Mouse (Mus musculus): ENCODE results near the gene Slc5a4a.

Slc5a4a gene

DNA sequence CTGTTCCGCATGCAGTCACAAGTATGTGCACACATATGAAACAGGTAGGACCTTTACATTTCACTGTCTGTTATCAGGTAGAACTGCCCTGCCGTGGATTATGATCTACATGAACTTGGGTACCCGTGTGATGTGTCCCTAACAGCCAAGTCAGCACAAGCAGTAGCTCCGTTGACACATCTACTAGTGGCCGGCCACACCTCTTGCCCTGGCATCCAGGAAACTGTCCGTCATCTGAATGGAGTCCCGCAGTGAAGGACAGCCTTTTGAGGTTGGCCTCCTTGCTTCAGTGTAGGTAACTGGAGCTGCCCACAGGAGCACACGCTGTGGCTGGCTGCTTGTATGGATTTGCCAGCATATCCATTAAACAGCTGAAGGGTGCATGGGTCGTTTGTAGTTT is 71.0 kb downstream of the Slc5a4a start:
- no peak for DNase-seq (ENCODE audit: low spot score)

- DNase-seq (ENCODE audit: low spot score), result no peak
Observed at GRCm38 (mm10) chr10:76225944-76226343, 78.7 kb downstream of the Slc5a4a start.

DNA sequence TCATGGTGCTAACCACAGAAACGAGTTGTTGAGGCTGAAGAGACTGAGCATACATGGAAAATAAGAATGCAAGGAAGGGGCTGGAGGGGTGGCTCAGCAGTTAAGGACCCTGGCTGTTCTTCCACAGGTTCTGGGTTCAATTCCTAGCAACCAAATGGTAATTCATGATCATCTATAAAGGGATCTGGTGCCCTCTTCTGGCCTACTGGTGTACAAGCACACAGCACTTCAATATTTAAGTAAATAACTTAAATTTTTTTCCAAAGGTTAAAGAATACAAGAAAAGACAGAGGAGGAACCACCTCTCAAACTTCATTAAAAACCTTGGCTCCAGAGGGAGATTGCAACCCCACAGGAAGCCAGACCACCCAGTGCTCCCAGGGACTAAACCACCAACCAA is 82.4 kb downstream of the Slc5a4a start:
- no peak for DNase-seq (ENCODE audit: low spot score)

DNA sequence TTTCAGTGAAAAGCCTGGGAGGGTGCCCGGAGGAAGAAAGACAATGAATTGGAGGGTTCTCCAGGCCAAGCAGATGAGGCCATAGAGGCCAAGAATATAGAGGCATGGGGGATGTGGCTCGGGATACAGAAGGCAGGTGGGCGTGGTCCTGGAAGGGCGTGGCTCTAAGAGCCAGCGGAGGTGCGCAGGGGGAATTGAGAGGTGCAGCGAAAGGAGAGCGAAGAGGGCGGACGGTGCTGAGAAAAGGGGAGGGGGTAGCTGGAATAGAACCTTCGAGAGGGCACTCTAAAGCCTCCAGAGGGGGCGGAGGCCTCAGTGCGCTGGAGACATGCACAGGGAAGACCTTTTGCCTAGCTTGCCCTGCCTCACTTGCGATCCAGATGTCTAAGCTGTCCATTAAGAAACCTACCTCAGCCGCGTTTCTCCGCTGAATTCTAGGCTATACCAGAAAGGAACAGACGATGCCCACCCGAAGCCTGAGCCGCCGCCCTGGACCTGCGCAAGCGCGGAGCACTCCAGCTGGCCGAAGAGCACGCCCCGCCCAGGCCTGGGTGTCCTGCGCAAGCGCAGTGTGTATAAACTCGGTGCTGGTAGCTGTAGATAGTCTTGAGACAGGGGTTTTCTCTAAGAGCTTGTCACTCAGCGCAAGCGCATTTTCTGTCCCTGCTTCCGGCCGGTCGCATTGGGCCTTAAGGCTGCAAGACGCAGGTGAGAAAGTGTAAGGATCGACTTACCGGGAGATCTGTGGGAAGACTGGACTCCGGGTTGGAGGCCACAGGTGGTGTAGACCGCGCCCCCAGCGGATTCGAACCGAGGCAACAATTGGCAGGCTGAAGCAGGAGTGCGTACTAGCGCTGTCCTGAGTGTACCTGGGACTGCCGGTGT is 90.3 kb downstream of the Slc5a4a start, which contains the start of gene Prmt2:
TSS of gene Prmt2 (minus strand) at position 525 of the 885 bp plus-strand sequence.
- DNase-seq (ENCODE audit: low spot score), result peak; percentile 91
